Mouse (Mus musculus): ENCODE data around the gene Syngr2. TPM values are rescaled to one million over a fixed set of nuclear protein-coding genes. Genes with fewer than 3 reads are reported as not detected.
"Not testable (repeated sequence)": the region's sequence is repeated elsewhere in the genome, so short reads cannot be mapped to it uniquely, and the experiment has no call there.

Syngr2 gene
- total RNA-seq, 2 experiments from 2014 or later, result 10.1 to 10.2 TPM

GRCm38 (mm10) chr11:117827386-117827785, 17.9 kb downstream of the Syngr2 start:
- intact Hi-C loops (cut with DNase I), result loop anchor here (5.0 to 10.0 kb wide), 2 partner anchors 35 to 593 kb away; no protein-coding TSS in a partner anchor
- no peak for DNase-seq (ENCODE audit: low spot score in 2 of 2)

- intact Hi-C loops (cut with DNase I), result loop anchor here (5.0 to 10.0 kb wide), 2 partner anchors 36 to 594 kb away; no protein-coding TSS in a partner anchor
Measured at GRCm38 (mm10) chr11:117828149-117828887, 18.9 kb downstream of the Syngr2 start.

GRCm38 (mm10) chr11:117828888-117829604, 19.6 kb downstream of the Syngr2 start:
- intact Hi-C loops (cut with DNase I), result loop anchor here (5.0 to 10.0 kb wide), 2 partner anchors 37 to 594 kb away; no protein-coding TSS in a partner anchor
- DNase-seq (ENCODE audit: low spot score in 2 of 2), result no peak

More at GRCm38 (mm10) chr11:117828149-117828887, 18.9 kb downstream of the Syngr2 start:
- no peak for DNase-seq (ENCODE audit: low spot score in 2 of 2)

- DNase-seq (ENCODE audit: low spot score in 2 of 2), result no peak
- intact Hi-C loops (cut with DNase I), result loop anchor here (5.0 to 10.0 kb wide), 2 partner anchors 37 to 595 kb away; no protein-coding TSS in a partner anchor
Measured at GRCm38 (mm10) chr11:117829671-117830215, 20.3 kb downstream of the Syngr2 start.

- intact Hi-C loops (cut with DNase I), result no loop called here
- no peak for DNase-seq (ENCODE audit: low spot score in 2 of 2)
Measured at GRCm38 (mm10) chr11:117830401-117830800, 20.9 kb downstream of the Syngr2 start.

- peak; percentile 59 to 68 for DNase-seq (ENCODE audit: low spot score in 2 of 2)
- intact Hi-C loops (cut with DNase I), result no loop called here
Measured at GRCm38 (mm10) chr11:117832086-117832969, 22.9 kb downstream of the Syngr2 start.

- intact Hi-C loops (cut with DNase I); DNase-seq (ENCODE audit: low spot score in 2 of 2): not testable (repeated sequence)
Measured at GRCm38 (mm10) chr11:117833509-117833908, 24.0 kb downstream of the Syngr2 start.

GRCm38 (mm10) chr11:117834086-117834485, 24.6 kb downstream of the Syngr2 start:
- intact Hi-C loops (cut with DNase I), result no loop called here
- no peak for DNase-seq (ENCODE audit: low spot score in 2 of 2)

- intact Hi-C loops (cut with DNase I), result no loop called here
- peak; percentile 55 to 58 for DNase-seq (ENCODE audit: low spot score in 2 of 2)
Measured at GRCm38 (mm10) chr11:117836306-117836705, 26.8 kb downstream of the Syngr2 start.

GRCm38 (mm10) chr11:117838572-117838971, 29.1 kb downstream of the Syngr2 start:
- intact Hi-C loops (cut with DNase I), result no loop called here
- no peak for DNase-seq (ENCODE audit: low spot score in 2 of 2)

- intact Hi-C loops (cut with DNase I), result no loop called here
- DNase-seq (ENCODE audit: low spot score in 2 of 2), result no peak
Measured at GRCm38 (mm10) chr11:117839021-117839420, 29.6 kb downstream of the Syngr2 start.

- no peak for DNase-seq (ENCODE audit: low spot score in 2 of 2)
Measured at GRCm38 (mm10) chr11:117840910-117841309, 31.4 kb downstream of the Syngr2 start.

GRCm38 (mm10) chr11:117843434-117843833, 34.0 kb downstream of the Syngr2 start:
- no peak for DNase-seq (ENCODE audit: low spot score in 2 of 2)
- intact Hi-C loops (cut with DNase I), result no loop called here

More at GRCm38 (mm10) chr11:117840910-117841309, 31.4 kb downstream of the Syngr2 start:
- intact Hi-C loops (cut with DNase I), result no loop called here

- intact Hi-C loops (cut with DNase I), result no loop called here
- DNase-seq (ENCODE audit: low spot score in 2 of 2), result no peak
Measured at GRCm38 (mm10) chr11:117844997-117845396, 35.5 kb downstream of the Syngr2 start.

- no peak for DNase-seq (ENCODE audit: low spot score in 2 of 2)
- intact Hi-C loops (cut with DNase I), result no loop called here
Measured at GRCm38 (mm10) chr11:117845651-117846050, 36.2 kb downstream of the Syngr2 start.

- DNase-seq (ENCODE audit: low spot score in 2 of 2), result no peak
- intact Hi-C loops (cut with DNase I), result no loop called here
Measured at GRCm38 (mm10) chr11:117846640-117847039, 37.2 kb downstream of the Syngr2 start.

- intact Hi-C loops (cut with DNase I), result no loop called here
- DNase-seq (ENCODE audit: low spot score in 2 of 2), result no peak
Measured at GRCm38 (mm10) chr11:117847593-117848215, 38.2 kb downstream of the Syngr2 start.

GRCm38 (mm10) chr11:117848271-117848984, 39.0 kb downstream of the Syngr2 start:
- DNase-seq (ENCODE audit: low spot score in 2 of 2), result no peak
- intact Hi-C loops (cut with DNase I), result no loop called here

Measured in left cerebral cortex, postnatal 36 days (tissue).